Mouse (Mus musculus) layer of hippocampus, postnatal 25 days (tissue): ENCODE results near the gene Strip1. TPM values are rescaled to one million over a fixed set of nuclear protein-coding genes. Genes with fewer than 3 reads are reported as not detected.

Experiments
- DNase-seq, 2 experiments: peaks; one replicate each; pipeline ENCODE4 v3.0.0; 2022; ENCODE audit warnings: mixed read lengths in 2 of 2, low spot score in 1 of 2; ENCODE audit errors: extremely low spot score in 1 of 2
- total RNA-seq, 2 experiments: library from RNA; stranded (reverse); gene quantifications; 2 replicates each; pipeline ENCODE4 v1.2.3; 2021

The Strip1 gene
- total RNA-seq, 2 experiments from 2014 or later, result 69.6 to 71.2 TPM

GRCm38 (mm10) chr3:107629411-107629810, 2.1 kb downstream of the Strip1 start:
- DNase-seq, result no peak

- peak in 1 of 2 experiments; percentile 42 for DNase-seq
Measured at GRCm38 (mm10) chr3:107628551-107628950, 2.9 kb downstream of the Strip1 start.

DNA sequence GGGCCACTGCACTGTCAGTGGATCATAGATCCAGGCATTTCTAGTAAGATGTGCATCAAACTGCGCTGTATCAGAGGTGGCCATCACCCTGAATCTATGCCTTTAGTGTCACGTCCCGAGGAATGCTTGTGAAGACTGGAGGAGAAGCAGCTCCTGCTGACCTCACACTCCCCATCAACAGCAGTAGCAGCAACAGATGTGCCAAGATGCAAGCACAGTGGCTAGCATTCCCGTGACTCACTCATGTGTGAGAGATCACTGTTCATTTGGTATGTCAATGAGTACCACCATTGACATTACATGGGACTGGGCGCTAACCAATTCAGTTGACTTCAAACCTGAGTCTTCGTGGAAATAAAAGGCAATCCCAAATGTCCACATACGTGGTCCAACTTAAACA, 3.9 kb downstream of the Strip1 start:
- no peak for DNase-seq

DNA sequence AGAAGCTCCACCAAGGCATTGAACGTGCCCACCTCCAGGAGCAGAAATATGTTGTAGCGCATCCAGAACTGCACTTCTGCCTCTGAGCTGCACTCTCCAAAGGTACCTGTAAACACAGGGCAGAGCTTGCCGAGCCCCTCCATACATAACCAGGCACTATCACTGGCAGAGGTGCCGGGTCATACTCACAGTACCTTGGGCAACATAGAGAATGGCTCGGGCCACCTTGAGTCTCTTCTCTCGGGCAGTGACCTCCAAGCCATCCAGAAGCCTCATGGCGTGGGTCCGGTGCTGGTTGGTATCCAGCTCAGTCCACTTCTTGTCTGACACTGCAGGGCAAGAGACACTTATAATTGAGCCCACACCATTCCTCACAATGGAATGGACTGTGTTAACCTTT, 4.7 kb downstream of the Strip1 start:
- no peak for DNase-seq

DNA sequence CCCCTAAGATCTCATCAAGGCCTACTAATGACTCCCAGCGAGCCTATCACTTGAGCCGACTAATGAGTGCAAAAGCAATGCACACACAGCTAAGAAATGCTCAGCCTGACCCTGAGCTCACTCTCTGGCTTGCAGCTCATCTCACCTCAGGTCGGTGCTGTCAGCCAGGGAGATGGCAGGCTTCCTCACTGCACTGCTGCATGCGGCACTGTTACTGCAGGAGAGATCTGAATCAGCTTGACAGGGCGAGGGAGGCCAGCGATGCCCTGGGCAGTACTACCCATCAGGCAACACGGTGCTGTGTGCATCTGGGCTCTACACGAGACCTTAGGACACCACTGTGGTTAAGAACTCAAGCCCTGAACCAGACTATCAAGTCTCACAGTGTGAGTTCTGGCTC, 6.0 kb downstream of the Strip1 start:
- DNase-seq, result no peak

DNA sequence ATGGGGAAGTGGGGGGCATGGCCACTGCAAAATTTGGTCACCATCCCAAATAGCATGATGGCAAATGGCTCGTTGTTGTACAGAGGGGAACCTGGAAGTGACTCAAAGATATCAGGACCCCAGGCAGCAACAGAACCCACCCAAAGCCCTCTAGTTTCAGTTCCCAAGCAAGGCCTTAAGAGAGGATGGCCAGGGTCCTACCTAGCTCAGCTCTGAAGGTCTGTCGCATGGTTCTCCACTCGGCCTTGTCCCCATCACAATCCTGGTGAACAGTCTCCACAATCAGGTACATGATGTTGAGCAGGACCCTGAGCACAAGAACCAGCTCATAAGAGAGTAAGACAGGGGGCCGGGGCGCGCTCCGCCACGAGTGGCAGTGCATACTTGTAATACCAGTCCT, 7.1 kb downstream of the Strip1 start:
- peak in 1 of 2 experiments; percentile 4 for DNase-seq

DNA sequence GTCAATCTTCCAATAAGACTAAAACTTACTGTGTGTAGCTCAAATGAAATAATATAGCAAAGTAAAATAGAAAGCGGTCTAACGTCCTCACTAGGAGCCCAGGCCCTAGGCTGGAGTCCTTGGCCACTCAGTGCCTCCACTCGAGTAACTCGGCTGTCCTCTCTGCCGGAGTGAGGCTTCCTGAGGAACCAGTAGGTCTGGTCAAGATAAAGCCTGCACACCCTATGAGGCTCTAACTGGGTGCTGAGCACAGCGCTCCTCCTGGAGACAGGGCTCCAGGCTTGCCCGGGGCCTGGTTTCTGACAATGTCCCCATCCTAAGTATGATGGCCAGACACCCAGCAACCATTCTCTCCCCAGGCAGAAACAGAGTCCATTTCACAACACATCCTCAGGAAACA, 9.0 kb downstream of the Strip1 start:
- DNase-seq, result no peak

GRCm38 (mm10) chr3:107621286-107622075, 10.0 kb downstream of the Strip1 start:
- DNase-seq, result peak in 1 of 2 experiments; percentile 3

DNA sequence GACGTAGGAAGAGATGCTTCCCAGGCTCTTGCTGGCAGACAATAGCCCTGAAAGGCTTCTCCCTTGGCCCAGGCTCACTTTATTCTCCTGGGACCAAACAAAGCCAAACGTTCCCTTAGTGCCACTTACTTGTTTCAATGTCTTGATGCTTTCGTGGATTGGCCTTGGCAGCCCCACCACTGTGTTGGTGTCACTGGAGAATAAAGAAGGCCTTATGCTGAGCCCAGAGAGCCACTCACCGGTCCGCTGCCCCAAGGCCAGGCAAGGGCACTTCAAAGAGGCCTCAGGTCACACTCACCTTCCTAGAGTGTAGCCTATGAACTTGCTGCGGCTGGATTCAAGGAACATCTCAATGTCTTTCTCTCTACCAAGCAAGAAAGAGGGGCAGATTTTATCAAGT, 11.6 kb downstream of the Strip1 start:
- no peak for DNase-seq

GRCm38 (mm10) chr3:107617800-107618199, 13.7 kb downstream of the Strip1 start:
- no peak for DNase-seq

GRCm38 (mm10) chr3:107612902-107613525, 18.5 kb downstream of the Strip1 start:
- DNase-seq, result peak; percentile 56 to 83

- no peak for DNase-seq
Measured at GRCm38 (mm10) chr3:107611394-107611793, 20.1 kb downstream of the Strip1 start.

GRCm38 (mm10) chr3:107609376-107609775, 22.1 kb downstream of the Strip1 start:
- DNase-seq, result no peak

DNA sequence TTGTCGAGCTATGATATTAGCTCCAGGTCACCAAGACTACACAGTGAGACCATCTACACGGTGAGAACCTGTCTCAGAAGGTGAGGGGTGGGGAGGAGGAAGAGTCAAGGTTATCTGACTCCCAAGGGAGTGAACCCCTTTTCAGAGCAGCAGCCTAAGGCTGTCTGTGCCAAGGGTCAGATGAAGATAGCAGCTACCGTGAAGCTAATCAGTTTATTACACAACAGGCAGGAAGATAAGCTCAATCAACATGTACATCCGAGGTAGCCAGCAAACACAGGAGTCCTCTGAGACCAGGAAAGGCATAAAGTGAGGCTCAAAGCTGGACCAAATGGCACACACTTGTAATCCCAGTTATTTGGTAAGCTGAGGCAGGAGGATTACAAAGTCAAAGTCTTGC, 22.7 kb downstream of the Strip1 start:
- no peak for DNase-seq

- DNase-seq, result no peak
Measured at GRCm38 (mm10) chr3:107607221-107607620, 24.3 kb downstream of the Strip1 start.

DNA sequence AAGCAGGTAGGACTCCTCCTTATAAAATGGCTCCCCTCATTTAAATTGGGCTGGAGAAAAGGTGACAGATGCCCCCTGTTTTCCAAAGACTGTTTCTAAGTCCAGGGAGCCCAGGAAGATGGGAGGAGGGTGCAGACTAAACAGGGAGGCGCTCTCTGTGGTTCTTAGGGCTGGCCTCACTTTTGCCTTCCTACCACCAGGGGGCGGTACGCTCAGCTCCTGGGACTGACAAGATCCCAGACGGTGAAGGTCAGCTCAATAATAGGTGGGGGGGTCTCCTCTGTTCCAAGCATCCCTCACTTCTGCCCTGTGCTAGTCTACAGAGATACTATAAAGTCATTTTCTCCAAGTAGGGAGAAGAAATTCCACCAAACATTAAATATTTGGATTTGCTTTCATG, 26.2 kb downstream of the Strip1 start:
- DNase-seq, result peak in 1 of 2 experiments; percentile 65

DNA sequence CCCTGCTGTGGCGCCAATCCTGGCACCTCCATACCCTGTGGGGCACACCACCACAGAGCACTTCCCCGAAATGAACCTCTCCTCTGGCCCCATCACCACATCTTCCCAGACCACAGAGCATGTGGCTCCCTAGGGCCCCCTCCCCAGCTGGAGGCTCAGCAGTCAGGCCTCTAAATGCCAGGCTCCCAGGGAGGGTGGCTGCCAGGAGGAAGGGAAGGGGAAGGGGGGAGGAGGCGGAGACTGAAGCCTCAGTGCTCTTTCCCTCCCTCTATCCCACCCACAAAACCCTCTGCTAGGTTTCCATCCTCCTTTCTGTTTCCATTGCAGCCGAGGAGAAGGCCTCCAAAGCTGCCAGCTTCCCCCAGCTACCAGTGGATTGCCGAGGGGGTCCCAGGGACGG, 31.4 kb downstream of the Strip1 start:
- DNase-seq, result no peak

DNA sequence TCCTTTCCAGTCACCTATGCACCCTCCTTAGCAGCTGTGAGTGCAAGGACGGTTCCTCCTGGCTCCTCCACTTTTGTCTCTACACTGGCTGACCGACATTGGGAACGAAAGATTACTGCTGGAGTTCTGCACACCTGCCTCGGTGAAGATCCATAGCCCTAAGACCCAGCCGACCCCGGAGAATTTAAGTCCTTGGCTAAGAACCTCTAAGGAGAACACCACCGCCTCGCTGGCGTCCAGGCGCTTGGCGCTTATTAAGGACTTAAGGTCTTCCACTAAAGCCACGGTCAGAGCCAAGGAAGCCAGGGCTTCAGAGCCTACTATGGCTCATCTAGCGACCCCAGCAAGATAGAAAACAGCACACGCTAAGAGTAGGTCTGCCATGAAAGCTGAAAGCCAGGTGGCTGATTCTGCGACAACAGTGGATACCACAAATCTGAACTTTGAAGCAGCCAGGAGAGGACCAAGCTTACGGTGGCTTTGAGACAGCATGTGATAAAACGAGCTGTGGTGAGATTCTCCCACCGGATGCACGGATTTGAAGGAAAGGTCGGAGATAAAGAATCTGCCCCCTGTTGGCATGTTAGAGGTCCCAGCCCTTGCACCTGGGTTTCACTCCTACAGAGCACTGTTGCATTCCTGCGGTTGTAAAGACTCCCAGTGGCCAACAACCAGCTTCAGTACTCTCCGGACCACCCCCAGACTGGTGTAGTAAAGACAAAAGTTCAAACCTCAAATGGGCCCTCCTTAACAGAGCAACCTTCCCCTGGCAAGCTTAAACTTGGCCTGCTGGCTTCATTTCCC, 33.7 kb downstream of the Strip1 start:
- no peak for DNase-seq

DNA sequence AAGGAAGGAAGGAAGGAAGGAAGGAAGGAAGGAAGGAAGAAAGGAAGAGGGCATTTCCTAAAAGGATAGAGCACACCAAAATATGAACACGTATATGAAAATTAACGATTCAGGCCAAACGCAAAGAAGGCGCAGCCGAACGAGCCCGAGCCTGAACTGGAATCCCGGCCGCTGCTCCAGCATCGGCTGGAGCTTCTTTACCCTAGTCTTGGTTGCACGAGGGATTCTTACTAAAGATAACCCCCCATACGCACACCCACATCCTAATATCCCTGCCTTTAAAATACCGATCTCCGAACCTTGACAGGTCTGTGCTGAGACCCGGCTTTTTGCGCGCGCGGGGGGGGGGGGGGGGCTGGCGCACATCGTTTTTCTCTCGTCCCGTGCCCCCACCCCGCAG, 34.4 kb downstream of the Strip1 start:
- DNase-seq, result no peak

DNA sequence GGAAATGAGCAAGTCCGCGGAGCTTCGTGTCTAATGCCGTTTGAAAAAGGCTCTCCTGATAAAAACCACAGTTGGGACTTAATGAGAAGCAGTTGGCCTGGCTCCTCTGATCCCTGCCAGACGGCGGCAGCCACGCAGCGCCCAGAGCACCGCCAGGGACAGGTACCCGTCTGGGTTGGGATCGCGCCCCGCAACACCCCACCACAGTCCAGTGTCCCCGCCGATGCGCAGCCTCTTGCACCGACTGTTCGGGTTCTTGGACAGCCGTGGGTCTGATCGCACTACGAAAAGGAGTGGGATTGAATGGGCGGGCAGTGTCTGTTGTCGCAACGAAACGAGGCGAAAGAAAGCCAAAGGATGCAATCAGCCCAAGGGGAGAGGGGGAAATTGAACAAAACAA, 34.9 kb downstream of the Strip1 start:
- DNase-seq, result no peak

- DNase-seq, result no peak
Measured at GRCm38 (mm10) chr3:107595938-107596461, 35.5 kb downstream of the Strip1 start.
